Mouse (Mus musculus): ENCODE measurements around the gene Ifit1bl2. TPM values are rescaled to one million over a fixed set of nuclear protein-coding genes. Genes with fewer than 3 reads are reported as not detected.
"Not testable (repeated sequence)": the region's sequence is repeated elsewhere in the genome, so short reads cannot be mapped to it uniquely, and the experiment has no call there.

Ifit1bl2 gene
- polyA plus RNA-seq, 1 experiment from 2014 or later: not detected

- Histone ChIP-seq H3K9ac (replicated peaks; ENCODE audit: low read depth, low read length) (no peak overlapping the region), H3K9me3 (ENCODE audit: control insufficient read depth, low read depth, low read length) (no peaks in the 10 kb centered on the region), H3K4me2 (replicated peaks; ENCODE audit: low read depth, low read length) (no peak overlapping the region), H3K36me3 (ENCODE audit: control insufficient read depth, insufficient read depth, low read length) (no peaks in the 10 kb centered on the region), H3K4me3 (ENCODE audit: low read depth, low read length) (no peak overlapping the region), H3K4me1 (ENCODE audit: control insufficient read depth, insufficient read depth, low read length) (no peaks in the 10 kb centered on the region), H3K27ac (ENCODE audit: low read length) (no peak overlapping the region), H3K27me3 (ENCODE audit: control insufficient read depth, insufficient read depth, low read length) (no peaks in the 10 kb centered on the region)
- 91% methylated on average over 3 of the region's 3 CpGs for WGBS
- no peak for ATAC-seq (ENCODE audit: insufficient number of reproducible peaks, insufficient read depth, low FRiP score, low read depth)
Measured at GRCm38 (mm10) chr19:34605472-34605871, 35.1 kb downstream of the Ifit1bl2 start.

GRCm38 (mm10) chr19:34601888-34602287, 38.7 kb downstream of the Ifit1bl2 start, which contains the start of gene Ifit1bl1:
TSS of gene Ifit1bl1 (minus strand) at chr19:34601956.
- not testable (repeated sequence) for H3K9me3 ChIP-seq (ENCODE audit: control insufficient read depth, low read depth, low read length); H3K9ac ChIP-seq (replicated peaks; ENCODE audit: low read depth, low read length); H3K4me1 ChIP-seq (ENCODE audit: control insufficient read depth, insufficient read depth, low read length); H3K36me3 ChIP-seq (ENCODE audit: control insufficient read depth, insufficient read depth, low read length); H3K4me2 ChIP-seq (replicated peaks; ENCODE audit: low read depth, low read length); H3K27me3 ChIP-seq (ENCODE audit: control insufficient read depth, insufficient read depth, low read length); H3K27ac ChIP-seq (ENCODE audit: low read length); H3K4me3 ChIP-seq (ENCODE audit: low read depth, low read length); ATAC-seq (ENCODE audit: insufficient number of reproducible peaks, insufficient read depth, low FRiP score, low read depth)
- 49% methylated on average over 1 of the region's 1 CpGs for WGBS

- not testable (repeated sequence) for H3K9me3 ChIP-seq (ENCODE audit: control insufficient read depth, low read depth, low read length); ATAC-seq (ENCODE audit: insufficient number of reproducible peaks, insufficient read depth, low FRiP score, low read depth); H3K36me3 ChIP-seq (ENCODE audit: control insufficient read depth, insufficient read depth, low read length); H3K27ac ChIP-seq (ENCODE audit: low read length); H3K4me2 ChIP-seq (replicated peaks; ENCODE audit: low read depth, low read length); H3K4me1 ChIP-seq (ENCODE audit: control insufficient read depth, insufficient read depth, low read length); H3K4me3 ChIP-seq (ENCODE audit: low read depth, low read length); H3K27me3 ChIP-seq (ENCODE audit: control insufficient read depth, insufficient read depth, low read length); H3K9ac ChIP-seq (replicated peaks; ENCODE audit: low read depth, low read length)
Measured at GRCm38 (mm10) chr19:34599250-34599649, 41.3 kb downstream of the Ifit1bl2 start.

- no peak for ATAC-seq (ENCODE audit: insufficient number of reproducible peaks, insufficient read depth, low FRiP score, low read depth)
- H3K4me1 ChIP-seq (ENCODE audit: control insufficient read depth, insufficient read depth, low read length): no peaks in the 10 kb centered on the region
- H3K27me3 ChIP-seq (ENCODE audit: control insufficient read depth, insufficient read depth, low read length): no peaks in the 10 kb centered on the region
- H3K4me2 ChIP-seq (replicated peaks; ENCODE audit: low read depth, low read length): no peak overlapping the region
- no peak overlapping the region for H3K9ac ChIP-seq (replicated peaks; ENCODE audit: low read depth, low read length)
- whole genome bisulfite sequencing: 83% methylated on average over 2 of the region's 2 CpGs
- no peaks in the 10 kb centered on the region for H3K9me3 ChIP-seq (ENCODE audit: control insufficient read depth, low read depth, low read length)
- no peaks in the 10 kb centered on the region for H3K36me3 ChIP-seq (ENCODE audit: control insufficient read depth, insufficient read depth, low read length)
- H3K4me3 ChIP-seq (ENCODE audit: low read depth, low read length): no peak overlapping the region
- no peak overlapping the region for H3K27ac ChIP-seq (ENCODE audit: low read length)
Measured at GRCm38 (mm10) chr19:34598341-34598740, 42.2 kb downstream of the Ifit1bl2 start.

- no peaks in the 10 kb centered on the region for H3K9me3 ChIP-seq (ENCODE audit: control insufficient read depth, low read depth, low read length)
- ATAC-seq (ENCODE audit: insufficient number of reproducible peaks, insufficient read depth, low FRiP score, low read depth): no peak
- no peaks in the 10 kb centered on the region for H3K4me1 ChIP-seq (ENCODE audit: control insufficient read depth, insufficient read depth, low read length)
- no peak overlapping the region for H3K27ac ChIP-seq (ENCODE audit: low read length)
- H3K36me3 ChIP-seq (ENCODE audit: control insufficient read depth, insufficient read depth, low read length): no peaks in the 10 kb centered on the region
- no peak overlapping the region for H3K9ac ChIP-seq (replicated peaks; ENCODE audit: low read depth, low read length)
- no peaks in the 10 kb centered on the region for H3K27me3 ChIP-seq (ENCODE audit: control insufficient read depth, insufficient read depth, low read length)
- no peak overlapping the region for H3K4me3 ChIP-seq (ENCODE audit: low read depth, low read length)
- no peak overlapping the region for H3K4me2 ChIP-seq (replicated peaks; ENCODE audit: low read depth, low read length)
Measured at GRCm38 (mm10) chr19:34596811-34597210, 43.7 kb downstream of the Ifit1bl2 start.

GRCm38 (mm10) chr19:34594523-34594922, 46.0 kb downstream of the Ifit1bl2 start:
- H3K4me2 ChIP-seq (replicated peaks; ENCODE audit: low read depth, low read length); H3K9ac ChIP-seq (replicated peaks; ENCODE audit: low read depth, low read length); H3K27ac ChIP-seq (ENCODE audit: low read length); ATAC-seq (ENCODE audit: insufficient number of reproducible peaks, insufficient read depth, low FRiP score, low read depth); H3K4me1 ChIP-seq (ENCODE audit: control insufficient read depth, insufficient read depth, low read length); H3K36me3 ChIP-seq (ENCODE audit: control insufficient read depth, insufficient read depth, low read length); H3K27me3 ChIP-seq (ENCODE audit: control insufficient read depth, insufficient read depth, low read length); H3K9me3 ChIP-seq (ENCODE audit: control insufficient read depth, low read depth, low read length); H3K4me3 ChIP-seq (ENCODE audit: low read depth, low read length): not testable (repeated sequence)
- 78% methylated on average over 3 of the region's 3 CpGs for WGBS

GRCm38 (mm10) chr19:34593456-34593855, 47.1 kb downstream of the Ifit1bl2 start:
- 85% methylated on average over 2 of the region's 2 CpGs for WGBS
- no peak for ATAC-seq (ENCODE audit: insufficient number of reproducible peaks, insufficient read depth, low FRiP score, low read depth)

GRCm38 (mm10) chr19:34588959-34589358, 51.6 kb downstream of the Ifit1bl2 start:
- no peak overlapping the region for H3K27ac ChIP-seq (ENCODE audit: low read length)
- no peaks in the 10 kb centered on the region for H3K9me3 ChIP-seq (ENCODE audit: control insufficient read depth, low read depth, low read length)
- no peaks in the 10 kb centered on the region for H3K27me3 ChIP-seq (ENCODE audit: control insufficient read depth, insufficient read depth, low read length)
- no peaks in the 10 kb centered on the region for H3K36me3 ChIP-seq (ENCODE audit: control insufficient read depth, insufficient read depth, low read length)
- H3K4me1 ChIP-seq (ENCODE audit: control insufficient read depth, insufficient read depth, low read length): no peaks in the 10 kb centered on the region
- no peak for ATAC-seq (ENCODE audit: insufficient number of reproducible peaks, insufficient read depth, low FRiP score, low read depth)
- H3K9ac ChIP-seq (replicated peaks; ENCODE audit: low read depth, low read length): no peak overlapping the region
- no peak overlapping the region for H3K4me2 ChIP-seq (replicated peaks; ENCODE audit: low read depth, low read length)
- no peak overlapping the region for H3K4me3 ChIP-seq (ENCODE audit: low read depth, low read length)

More at GRCm38 (mm10) chr19:34593456-34593855, 47.1 kb downstream of the Ifit1bl2 start:
- Histone ChIP-seq H3K4me1 (ENCODE audit: control insufficient read depth, insufficient read depth, low read length) (no peaks in the 10 kb centered on the region), H3K27ac (ENCODE audit: low read length) (no peak overlapping the region), H3K9ac (replicated peaks; ENCODE audit: low read depth, low read length) (no peak overlapping the region), H3K27me3 (ENCODE audit: control insufficient read depth, insufficient read depth, low read length) (no peaks in the 10 kb centered on the region), H3K4me2 (replicated peaks; ENCODE audit: low read depth, low read length) (no peak overlapping the region), H3K9me3 (ENCODE audit: control insufficient read depth, low read depth, low read length) (no peaks in the 10 kb centered on the region), H3K4me3 (ENCODE audit: low read depth, low read length) (no peak overlapping the region), H3K36me3 (ENCODE audit: control insufficient read depth, insufficient read depth, low read length) (no peaks in the 10 kb centered on the region)

- WGBS: 67% methylated on average over 6 of the region's 12 CpGs
- H3K9ac ChIP-seq (replicated peaks; ENCODE audit: low read depth, low read length); H3K27me3 ChIP-seq (ENCODE audit: control insufficient read depth, insufficient read depth, low read length); H3K27ac ChIP-seq (ENCODE audit: low read length); H3K4me3 ChIP-seq (ENCODE audit: low read depth, low read length); H3K4me2 ChIP-seq (replicated peaks; ENCODE audit: low read depth, low read length); H3K4me1 ChIP-seq (ENCODE audit: control insufficient read depth, insufficient read depth, low read length); H3K36me3 ChIP-seq (ENCODE audit: control insufficient read depth, insufficient read depth, low read length); ATAC-seq (ENCODE audit: insufficient number of reproducible peaks, insufficient read depth, low FRiP score, low read depth); H3K9me3 ChIP-seq (ENCODE audit: control insufficient read depth, low read depth, low read length): not testable (repeated sequence)
Measured at GRCm38 (mm10) chr19:34587898-34588692, 52.4 kb downstream of the Ifit1bl2 start.
